Mouse (Mus musculus) lung, postnatal 0 days (tissue): ENCODE results near the gene Lbx2.

Source experiments
- CTCF ChIP-seq: IDR thresholded peaks from 2 replicates; pipeline ENCODE4 v1.5.1; 2016; ENCODE audit warnings: antibody characterized with exemption, mild to moderate bottlenecking
- EP300 ChIP-seq: IDR thresholded peaks from 2 replicates; pipeline ENCODE4 v1.6.1; 2016; ENCODE audit warnings: antibody characterized with exemption, mild to moderate bottlenecking, control low read depth

DNA sequence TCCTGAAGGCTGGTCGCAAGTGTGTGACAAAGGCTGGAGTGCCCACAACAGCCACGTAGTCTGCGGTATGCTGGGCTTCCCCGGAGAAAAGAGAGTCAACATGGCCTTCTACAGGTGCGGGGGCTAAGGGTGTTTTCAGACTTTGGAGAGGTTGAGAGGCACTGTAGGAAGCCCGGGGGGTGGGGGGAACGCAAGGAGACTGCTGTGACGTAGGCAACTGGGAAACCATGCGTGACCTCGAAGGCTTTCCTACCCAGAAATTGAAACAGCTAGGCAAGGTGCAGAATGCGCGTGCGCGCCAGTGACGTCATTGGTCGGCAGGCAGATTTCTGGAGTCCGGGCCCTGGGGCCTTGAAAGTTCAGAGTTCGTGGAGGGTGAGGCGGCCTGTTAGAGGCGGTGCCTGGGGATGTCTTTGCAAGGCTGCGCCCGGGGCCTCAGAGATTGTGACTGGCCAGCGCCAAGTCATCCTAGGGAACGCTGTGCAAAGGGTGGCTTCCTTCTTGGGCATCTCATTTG lies 47.6 kb upstream of the Lbx2 start:
- no peak for TF ChIP-seq CTCF
- no peak for TF ChIP-seq EP300
